Mouse (Mus musculus) c-Kit-positive CD71-negative TER-119-negative erythroid progenitor cells, embryonic 14.5 days (primary cell): ENCODE results near the gene Ruvbl2.
A peak's percentile ranks its signal among the peaks of the same experiment; 100 is the strongest.
"Not testable (repeated sequence)": the region's sequence is repeated elsewhere in the genome, so short reads cannot be mapped to it uniquely, and the experiment has no call there.

ENCODE experiments used
- DNase-seq: peaks from one replicate; pipeline ENCODE4 v3.0.0-alpha.2; 2013; ENCODE audit warnings: low read depth

Gene Ruvbl2

GRCm38 (mm10) chr7:45437521-45438276, at the start of gene Ruvbl2:
Gene Ruvbl2 (minus strand): TSS chr7:45438096.
- DNase-seq = no peak

GRCm38 (mm10) chr7:45486761-45487415, 49.0 kb upstream of the Ruvbl2 start, which contains the start of gene Gm45808:
Gene Gm45808 (minus strand): TSS chr7:45486811.
- no peak for DNase-seq

- no peak for DNase-seq
Measured at GRCm38 (mm10) chr7:45486158-45486557, 48.3 kb upstream of the Ruvbl2 start.

GRCm38 (mm10) chr7:45484985-45485384, 47.1 kb upstream of the Ruvbl2 start:
- not testable (repeated sequence) for DNase-seq

- DNase-seq = no peak
Measured at GRCm38 (mm10) chr7:45482166-45482565, 44.3 kb upstream of the Ruvbl2 start.

- no peak for DNase-seq
Measured at GRCm38 (mm10) chr7:45481374-45481927, 43.6 kb upstream of the Ruvbl2 start, which contains the start of gene Tulp2. Gene Tulp2 (plus strand): TSS chr7:45481877.

GRCm38 (mm10) chr7:45480310-45480709, 42.4 kb upstream of the Ruvbl2 start:
- not testable (repeated sequence) for DNase-seq

- DNase-seq = no peak
Measured at GRCm38 (mm10) chr7:45478774-45479173, 40.9 kb upstream of the Ruvbl2 start.

- no peak for DNase-seq
Measured at GRCm38 (mm10) chr7:45477003-45477402, 39.1 kb upstream of the Ruvbl2 start.

GRCm38 (mm10) chr7:45476453-45476852, 38.6 kb upstream of the Ruvbl2 start:
- no peak for DNase-seq

GRCm38 (mm10) chr7:45475291-45475969, 37.5 kb upstream of the Ruvbl2 start:
- DNase-seq = no peak

- peak; percentile 72 for DNase-seq
Measured at GRCm38 (mm10) chr7:45470869-45471268, 33.0 kb upstream of the Ruvbl2 start.

- no peak for DNase-seq
Measured at GRCm38 (mm10) chr7:45467090-45467670, 29.3 kb upstream of the Ruvbl2 start.

GRCm38 (mm10) chr7:45466283-45467089, 28.6 kb upstream of the Ruvbl2 start, which contains the start of gene Bax:
Gene Bax (minus strand): TSS chr7:45466898.
- peak; percentile 83 for DNase-seq

GRCm38 (mm10) chr7:45465549-45465948, 27.7 kb upstream of the Ruvbl2 start:
- DNase-seq = no peak

- DNase-seq = no peak
Measured at GRCm38 (mm10) chr7:45465112-45465511, 27.2 kb upstream of the Ruvbl2 start.

GRCm38 (mm10) chr7:45463987-45464778, 26.3 kb upstream of the Ruvbl2 start:
- no peak for DNase-seq

- not testable (repeated sequence) for DNase-seq
Measured at GRCm38 (mm10) chr7:45462868-45463267, 25.0 kb upstream of the Ruvbl2 start.

- DNase-seq = no peak
Measured at GRCm38 (mm10) chr7:45462325-45462724, 24.4 kb upstream of the Ruvbl2 start.

- DNase-seq = no peak
Measured at GRCm38 (mm10) chr7:45461781-45462180, 23.9 kb upstream of the Ruvbl2 start.
